Mouse (Mus musculus) liver, postnatal 0 days (tissue): ENCODE measurements around the gene Pth2. TPM values are rescaled to one million over a fixed set of nuclear protein-coding genes. Genes with fewer than 3 reads are reported as not detected.

ENCODE experiments used
- ATAC-seq: fragments of 200-750 bp; cut with Nextera tagmentation; 2 replicates; pipeline ENCODE4 v1.8.0; 2017; ENCODE audit warnings: mild to moderate bottlenecking, moderate library complexity
- DNase-seq: peaks from one replicate; pipeline ENCODE4 v3.0.0-alpha.2; 2016
- H3K27ac ChIP-seq: fragments of 300-500 bp; sonication (generic); 2 replicates; pipeline ENCODE4 v1.5.1; 2014; ENCODE audit warnings: antibody characterized with exemption, moderate library complexity, mild to moderate bottlenecking, low read depth
- H3K27me3 ChIP-seq: fragments of 300-500 bp; sonication (generic); 2 replicates; pipeline ENCODE4 v1.6.1; 2014; ENCODE audit warnings: low read length, control low read depth, mixed read lengths; ENCODE audit not compliant: insufficient read depth
- H3K36me3 ChIP-seq: fragments of 300-500 bp; sonication (generic); replicated peaks from 2 replicates; pipeline ENCODE4 v1.6.1; 2014; ENCODE audit warnings: mild to moderate bottlenecking, control low read depth, low read length, moderate library complexity, mixed read lengths; ENCODE audit not compliant: insufficient read depth
- H3K4me1 ChIP-seq: fragments of 300-500 bp; sonication (generic); 2 replicates; pipeline ENCODE4 v1.6.1; 2014; ENCODE audit warnings: antibody characterized with exemption, mild to moderate bottlenecking, control low read depth; ENCODE audit not compliant: insufficient read depth
- H3K4me2 ChIP-seq: fragments of 300-500 bp; sonication (generic); 2 replicates; pipeline ENCODE4 v1.6.1; 2014; ENCODE audit warnings: low read depth, mild to moderate bottlenecking, low read length, moderate library complexity, mixed read lengths
- H3K4me3 ChIP-seq: fragments of 300-500 bp; sonication (generic); 2 replicates; pipeline ENCODE4 v1.5.1; 2014; ENCODE audit warnings: low read depth, low read length
- H3K9ac ChIP-seq: fragments of 300-500 bp; sonication (generic); replicated peaks from 2 replicates; pipeline ENCODE4 v1.6.1; 2014; ENCODE audit warnings: mild to moderate bottlenecking, moderate library complexity
- H3K9me3 ChIP-seq: fragments of 300-500 bp; sonication (generic); 2 replicates; pipeline ENCODE4 v1.6.1; 2016; ENCODE audit warnings: mild to moderate bottlenecking, control low read depth, low read length, mixed read lengths
- CTCF ChIP-seq: sonication (generic); IDR thresholded peaks from 2 replicates; pipeline ENCODE4 v1.5.1; 2016; ENCODE audit warnings: antibody characterized with exemption, low read depth
- EP300 ChIP-seq: IDR thresholded peaks from 2 replicates; pipeline ENCODE4 v1.6.1; 2016; ENCODE audit warnings: antibody characterized with exemption, low read depth, mild to moderate bottlenecking
- WGBS: fragments of 180-500 bp; shearing (Covaris S2); extraction: QIAGEN DNeasy Blood & Tissue Kit; methylation state at CpG from one replicate; pipeline ENCODE4 v1.1.7; 2014; ENCODE audit not compliant: insufficient replicate concordance; 5-methylcytosine and 5-hydroxymethylcytosine counted together
- polyA plus RNA-seq: library from polyadenylated mRNA; unstranded; fragments of >200 nt; fragmentation: Nextera tagmentation; extraction: Ambion mirVana; gene quantifications from 2 replicates; pipeline ENCODE4 v1.2.1, GENCODE M21; 2015

The Pth2 gene
- polyA plus RNA-seq, 1 experiment from 2014 or later, result not detected

DNA sequence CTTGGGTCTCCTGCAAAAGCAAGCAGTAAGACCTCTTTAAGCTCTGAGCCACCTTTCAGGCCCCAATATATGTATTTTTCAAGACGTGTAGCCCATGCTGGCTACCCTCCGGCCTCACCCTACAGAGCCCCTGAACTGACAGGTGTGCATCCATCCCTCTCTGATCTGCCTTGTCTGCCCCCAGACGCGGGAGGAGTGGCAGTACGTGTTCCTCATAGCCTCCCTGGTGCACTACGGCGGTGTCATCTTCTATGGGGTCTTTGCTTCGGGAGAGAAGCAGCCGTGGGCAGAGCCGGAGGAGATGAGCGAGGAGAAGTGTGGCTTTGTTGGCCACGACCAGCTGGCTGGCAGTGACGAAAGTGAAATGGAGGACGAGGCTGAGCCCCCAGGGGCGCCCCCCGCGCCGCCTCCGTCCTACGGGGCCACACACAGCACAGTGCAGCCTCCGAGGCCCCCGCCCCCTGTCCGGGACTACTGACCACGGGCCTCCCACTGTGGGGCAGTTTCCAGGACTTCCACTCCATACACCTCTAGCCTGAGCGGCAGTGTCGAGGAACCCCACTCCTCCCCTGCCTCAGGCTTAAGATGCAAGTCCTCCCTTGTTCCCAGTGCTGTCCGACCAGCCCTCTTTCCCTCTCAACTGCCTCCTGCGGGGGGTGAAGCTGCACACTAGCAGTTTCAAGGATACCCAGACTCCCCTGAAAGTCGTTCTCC is 6.1 kb upstream of the Pth2 start:
- 6% methylated on average over 29 of the region's 29 CpGs for WGBS
- Histone ChIP-seq H3K27me3 (peaks cover 68% of the 10 kb centered on the region), H3K4me2 (no peak overlapping the region), H3K9ac (no peak overlapping the region), H3K4me1 (no peaks in the 10 kb centered on the region), H3K9me3 (peaks cover 10% of the 10 kb centered on the region), H3K36me3 (no peaks in the 10 kb centered on the region), H3K27ac (no peak overlapping the region), H3K4me3 (no peak overlapping the region)
- DNase-seq, result no peak
- TF ChIP-seq CTCF, result no peak
- TF ChIP-seq EP300, result no peak
- no peak for ATAC-seq

DNA sequence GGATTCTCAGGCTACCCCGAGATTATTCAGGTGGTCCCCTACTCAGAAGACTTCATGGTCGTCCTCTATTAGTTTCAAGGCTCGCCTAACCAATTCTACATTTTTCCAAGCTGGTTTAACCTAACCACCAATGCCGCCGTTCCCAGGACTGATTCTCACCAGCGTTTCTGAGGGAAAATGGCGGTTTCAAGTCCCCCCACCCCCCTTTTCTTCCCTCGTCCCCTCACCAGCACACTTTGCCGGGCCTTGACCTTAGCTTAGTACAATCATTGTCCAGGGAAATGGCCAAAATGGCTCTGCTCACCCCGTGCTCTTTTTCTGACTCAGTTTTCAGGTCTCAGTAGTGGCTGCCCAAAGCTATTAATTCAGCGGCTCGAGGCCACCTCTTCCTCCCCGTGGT is 5.4 kb upstream of the Pth2 start:
- ATAC-seq, result no peak
- H3K4me2 ChIP-seq, result no peak overlapping the region
- no peaks in the 10 kb centered on the region for H3K4me1 ChIP-seq
- H3K9ac ChIP-seq, result no peak overlapping the region
- peaks cover 74% of the 10 kb centered on the region for H3K27me3 ChIP-seq
- DNase-seq, result no peak
- WGBS, result 5% methylated on average over 13 of the region's 13 CpGs
- no peak overlapping the region for H3K4me3 ChIP-seq
- H3K27ac ChIP-seq, result no peak overlapping the region
- peaks cover 3% of the 10 kb centered on the region for H3K9me3 ChIP-seq
- TF ChIP-seq CTCF (no peak), EP300 (no peak)
- H3K36me3 ChIP-seq, result no peaks in the 10 kb centered on the region

DNA sequence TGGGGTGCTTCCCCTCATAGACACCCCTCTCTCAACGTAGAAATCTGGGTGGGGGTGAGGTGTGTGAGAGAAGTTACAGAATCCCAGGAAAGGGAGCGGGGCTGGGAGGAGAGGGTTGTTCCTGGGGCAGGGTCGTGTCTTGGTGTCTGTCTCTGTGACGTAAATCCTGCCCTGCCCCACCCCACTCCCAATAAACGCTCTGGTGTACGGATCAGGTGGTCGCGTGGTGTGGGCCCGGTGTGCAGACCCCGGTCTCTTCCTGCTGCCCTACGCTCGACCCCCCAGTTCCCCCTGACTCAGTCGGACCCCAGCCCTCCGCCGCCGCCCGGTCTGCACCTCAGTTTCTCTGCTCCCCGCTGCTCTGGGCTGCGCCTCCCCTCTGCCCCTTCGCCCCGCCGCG is 4.9 kb upstream of the Pth2 start:
- DNase-seq (no peak), ATAC-seq (no peak)
- Histone ChIP-seq H3K9me3 (peaks cover 3% of the 10 kb centered on the region), H3K4me1 (no peaks in the 10 kb centered on the region), H3K4me2 (no peak overlapping the region), H3K27me3 (peaks cover 80% of the 10 kb centered on the region), H3K9ac (no peak overlapping the region), H3K4me3 (no peak overlapping the region), H3K27ac (no peak overlapping the region), H3K36me3 (no peaks in the 10 kb centered on the region)
- WGBS, result 3% methylated on average over 23 of the region's 23 CpGs
- TF ChIP-seq CTCF (no peak), EP300 (no peak)

DNA sequence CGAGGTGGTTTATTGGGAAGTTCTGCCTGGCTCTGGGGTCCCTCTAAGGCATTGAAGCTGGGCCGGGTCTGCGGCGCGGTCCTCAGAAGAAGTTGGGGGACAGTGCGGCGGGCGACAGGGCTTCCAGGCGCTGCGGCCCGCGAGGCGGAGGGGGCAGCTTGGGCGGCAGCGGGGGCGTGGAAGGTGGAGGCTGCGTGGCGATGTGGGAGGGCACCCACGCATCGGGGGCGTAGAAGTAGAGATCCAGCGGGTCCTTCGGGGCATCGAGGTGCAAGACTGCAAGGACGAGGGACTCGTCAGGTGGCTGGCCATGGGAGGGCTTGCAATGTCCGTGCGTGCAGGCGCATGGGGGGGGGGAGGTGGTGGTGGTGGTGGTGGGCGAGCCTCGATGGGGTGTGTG is 4.4 kb upstream of the Pth2 start:
- Histone ChIP-seq H3K27ac (no peak overlapping the region), H3K9ac (no peak overlapping the region), H3K27me3 (peaks cover 84% of the 10 kb centered on the region), H3K4me3 (no peak overlapping the region), H3K36me3 (no peaks in the 10 kb centered on the region), H3K4me1 (no peaks in the 10 kb centered on the region; the same call in 1 of the 2 replicates), H3K9me3 (peaks cover 3% of the 10 kb centered on the region), H3K4me2 (no peak overlapping the region)
- TF ChIP-seq CTCF (no peak), EP300 (no peak)
- 4% methylated on average over 27 of the region's 31 CpGs for WGBS
- no peak for ATAC-seq
- no peak for DNase-seq

GRCm38 (mm10) chr7:45178550-45178949 is 2.2 kb upstream of the Pth2 start:
- WGBS, result 21% methylated on average over 7 of the region's 7 CpGs
- Histone ChIP-seq H3K4me3 (no peak overlapping the region), H3K4me1 (peaks cover 7% of the 10 kb centered on the region), H3K36me3 (no peaks in the 10 kb centered on the region), H3K4me2 (no peak overlapping the region), H3K9me3 (no peaks in the 10 kb centered on the region), H3K9ac (no peak overlapping the region), H3K27ac (no peak overlapping the region), H3K27me3 (peaks cover 96% of the 10 kb centered on the region)
- TF ChIP-seq EP300 (no peak), CTCF (no peak)
- ATAC-seq, result no peak
- peak; percentile 38 for DNase-seq

DNA sequence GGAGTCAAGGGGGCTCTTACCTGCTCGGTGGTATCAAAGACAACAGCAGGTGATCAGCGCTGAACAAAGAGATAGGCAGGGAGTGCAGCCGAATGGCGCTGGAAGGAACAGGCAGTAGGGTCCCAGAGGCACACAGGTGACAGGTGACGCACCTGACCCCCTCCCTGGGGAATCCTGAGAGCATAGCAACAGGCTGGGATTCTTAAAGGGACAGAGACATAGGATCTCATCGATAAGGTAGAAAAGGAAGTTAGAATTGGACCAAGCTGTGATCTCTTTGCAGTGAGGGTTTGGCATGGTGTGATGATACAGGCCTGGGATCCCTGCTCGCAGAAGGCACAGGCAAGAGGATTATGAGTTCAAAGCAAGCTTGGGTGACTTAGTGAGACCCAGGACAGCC is 1.3 kb upstream of the Pth2 start, which contains the start of gene Gfy:
Gfy (minus strand) TSS at position 101 of the 400 bp plus-strand sequence.
- Histone ChIP-seq H3K9me3 (no peaks in the 10 kb centered on the region), H3K36me3 (no peaks in the 10 kb centered on the region), H3K27me3 (peaks cover 98% of the 10 kb centered on the region), H3K4me3 (no peak within 1 kb of the TSS), H3K4me1 (peaks cover 7% of the 10 kb centered on the region), H3K4me2 (no peak within 1 kb of the TSS), H3K9ac (no peak within 1 kb of the TSS), H3K27ac (no peak within 1 kb of the TSS)
- WGBS, result 27% methylated on average over 7 of the region's 7 CpGs
- no peak for TF ChIP-seq EP300
- no peak for TF ChIP-seq CTCF
- no peak for ATAC-seq
- no peak for DNase-seq

- no peaks in the 10 kb centered on the region for H3K9me3 ChIP-seq
- H3K9ac ChIP-seq, result no peak overlapping the region
- 0 out of 2 replicates have a peak overlapping the region, but pooled peaks have one; percentile 1 for H3K4me3 ChIP-seq
- no peak overlapping the region for H3K27ac ChIP-seq
- H3K27me3 ChIP-seq, result peaks cover 96% of the 10 kb centered on the region
- TF ChIP-seq CTCF, result no peak
- no peak for TF ChIP-seq EP300
- 9% methylated on average over 23 of the region's 35 CpGs for WGBS
- H3K4me1 ChIP-seq, result peaks cover 7% of the 10 kb centered on the region
- peak overlapping the region; percentile 55 for H3K4me2 ChIP-seq
- no peaks in the 10 kb centered on the region for H3K36me3 ChIP-seq
- ATAC-seq (peak; percentile 22; the same call in 1 of the 2 replicates), DNase-seq (peak; percentile 34)
Measured at GRCm38 (mm10) chr7:45181540-45181939, 745 bp downstream of the Pth2 start.
